Mouse (Mus musculus): Measurements from ENCODE around the gene Slbp. TPM values are rescaled to one million over a fixed set of nuclear protein-coding genes. Genes with fewer than 3 reads are reported as not detected.

The Slbp gene
- polyA plus RNA-seq, 1 experiment from 2014 or later = 126 TPM

GRCm38 (mm10) chr5:33674439-33674838, 22.1 kb upstream of the Slbp start:
- Histone ChIP-seq H3K27ac (no peak overlapping the region; the same call in 1 of the 2 replicates), H3K9ac (peak overlapping the region; percentile 35; the same call in 1 of the 2 replicates), H3K4me2 (no peak overlapping the region), H3K27me3 (no peaks in the 10 kb centered on the region), H3K9me3 (no peaks in the 10 kb centered on the region), H3K4me1 (replicated peaks) (peaks cover 15% of the 10 kb centered on the region), H3K36me3 (peaks cover 12% of the 10 kb centered on the region), H3K4me3 (no peak overlapping the region)
- peak; percentile 52; the same call in 1 of the 2 replicates for ATAC-seq (ENCODE audit: low FRiP score)
- 37% methylated on average over 3 of the region's 3 CpGs for WGBS

- 84% methylated on average over 5 of the region's 5 CpGs for WGBS
- H3K9me3 ChIP-seq = no peaks in the 10 kb centered on the region
- H3K27me3 ChIP-seq = no peaks in the 10 kb centered on the region
- H3K4me2 ChIP-seq = no peak overlapping the region
- H3K27ac ChIP-seq = no peak overlapping the region
- H3K4me3 ChIP-seq = no peak overlapping the region
- ATAC-seq (ENCODE audit: low FRiP score) = no peak
- H3K9ac ChIP-seq = no peak overlapping the region
- peaks cover 28% of the 10 kb centered on the region for H3K36me3 ChIP-seq
- peaks cover 15% of the 10 kb centered on the region for H3K4me1 ChIP-seq (replicated peaks)
Observed at GRCm38 (mm10) chr5:33671659-33672058, 19.3 kb upstream of the Slbp start.

- Histone ChIP-seq H3K9ac (no peak overlapping the region), H3K27ac (no peak overlapping the region), H3K9me3 (no peaks in the 10 kb centered on the region), H3K4me3 (no peak overlapping the region), H3K27me3 (no peaks in the 10 kb centered on the region), H3K36me3 (peaks cover 30% of the 10 kb centered on the region), H3K4me1 (replicated peaks) (no peaks in the 10 kb centered on the region), H3K4me2 (no peak overlapping the region)
- ATAC-seq (ENCODE audit: low FRiP score) = no peak
Observed at GRCm38 (mm10) chr5:33668223-33668622, 15.8 kb upstream of the Slbp start.

GRCm38 (mm10) chr5:33658664-33659050, 6.3 kb upstream of the Slbp start:
- no peak overlapping the region for H3K27ac ChIP-seq
- ATAC-seq (ENCODE audit: low FRiP score) = no peak
- under 1% methylated on average over 26 of the region's 26 CpGs for WGBS

GRCm38 (mm10) chr5:33657787-33658663, 5.7 kb upstream of the Slbp start, which contains the start of the genes Tacc3 and Tmem129:
Gene Tacc3 (plus strand): TSS chr5:33658128.
Gene Tmem129 (minus strand): TSS chr5:33658416.
- no peaks in the 10 kb centered on the region for H3K27me3 ChIP-seq
- H3K4me2 ChIP-seq = peak within 1 kb of the TSS; percentile 95
- peaks cover 26% of the 10 kb centered on the region for H3K36me3 ChIP-seq
- WGBS = under 1% methylated on average over 60 of the region's 60 CpGs
- H3K9me3 ChIP-seq = no peaks in the 10 kb centered on the region
- ATAC-seq (ENCODE audit: low FRiP score) = peak; percentile 98
- H3K27ac ChIP-seq = peak within 1 kb of the TSS; percentile 98
- H3K4me3 ChIP-seq = peak within 1 kb of the TSS; percentile 70
- H3K9ac ChIP-seq = peak within 1 kb of the TSS; percentile 85
- H3K4me1 ChIP-seq (replicated peaks) = peaks cover 39% of the 10 kb centered on the region

More at GRCm38 (mm10) chr5:33658664-33659050, 6.3 kb upstream of the Slbp start:
- Histone ChIP-seq H3K4me1 (replicated peaks) (peaks cover 37% of the 10 kb centered on the region), H3K4me3 (peak overlapping the region; percentile 70), H3K27me3 (no peaks in the 10 kb centered on the region), H3K9me3 (no peaks in the 10 kb centered on the region), H3K9ac (peak overlapping the region; percentile 72), H3K36me3 (peaks cover 23% of the 10 kb centered on the region), H3K4me2 (peak overlapping the region; percentile 95)

- H3K4me3 ChIP-seq = peak overlapping the region; percentile 70
- no peaks in the 10 kb centered on the region for H3K27me3 ChIP-seq
- peak overlapping the region; percentile 98 for H3K27ac ChIP-seq
- peak; percentile 18 for ATAC-seq (ENCODE audit: low FRiP score)
- peak overlapping the region; percentile 95 for H3K4me2 ChIP-seq
- peaks cover 26% of the 10 kb centered on the region for H3K36me3 ChIP-seq
- WGBS = 1% methylated on average over 32 of the region's 32 CpGs
- no peaks in the 10 kb centered on the region for H3K9me3 ChIP-seq
- peaks cover 43% of the 10 kb centered on the region for H3K4me1 ChIP-seq (replicated peaks)
- H3K9ac ChIP-seq = peak overlapping the region; percentile 85
Observed at GRCm38 (mm10) chr5:33657251-33657786, 4.9 kb upstream of the Slbp start.

GRCm38 (mm10) chr5:33656739-33657138, 4.4 kb upstream of the Slbp start:
- 46% methylated on average over 1 of the region's 1 CpGs for WGBS
- peak overlapping the region; percentile 70 for H3K4me3 ChIP-seq
- H3K27ac ChIP-seq = peak overlapping the region; percentile 98
- peaks cover 43% of the 10 kb centered on the region for H3K4me1 ChIP-seq (replicated peaks)
- peaks cover 26% of the 10 kb centered on the region for H3K36me3 ChIP-seq
- no peak for ATAC-seq (ENCODE audit: low FRiP score)
- H3K9me3 ChIP-seq = no peaks in the 10 kb centered on the region
- H3K4me2 ChIP-seq = peak overlapping the region; percentile 95
- no peaks in the 10 kb centered on the region for H3K27me3 ChIP-seq
- H3K9ac ChIP-seq = peak overlapping the region; percentile 85

- Histone ChIP-seq H3K9me3 (no peaks in the 10 kb centered on the region), H3K36me3 (peaks cover 22% of the 10 kb centered on the region), H3K9ac (peak overlapping the region; percentile 26; the same call in 1 of the 2 replicates), H3K4me3 (no peak overlapping the region), H3K4me1 (replicated peaks) (peaks cover 54% of the 10 kb centered on the region), H3K27me3 (no peaks in the 10 kb centered on the region), H3K27ac (no peak overlapping the region), H3K4me2 (no peak overlapping the region)
- 95% methylated on average over 10 of the region's 10 CpGs for WGBS
- no peak for ATAC-seq (ENCODE audit: low FRiP score)
Observed at GRCm38 (mm10) chr5:33655251-33655840, 3.0 kb upstream of the Slbp start.

GRCm38 (mm10) chr5:33654424-33654823, 2.0 kb upstream of the Slbp start:
- Histone ChIP-seq H3K4me2 (no peak overlapping the region), H3K9ac (0 out of 2 replicates have a peak overlapping the region, but pooled peaks have one; percentile 19), H3K4me3 (no peak overlapping the region), H3K4me1 (replicated peaks) (peaks cover 58% of the 10 kb centered on the region), H3K9me3 (no peaks in the 10 kb centered on the region), H3K27ac (no peak overlapping the region), H3K36me3 (peaks cover 24% of the 10 kb centered on the region), H3K27me3 (no peaks in the 10 kb centered on the region)
- no peak for ATAC-seq (ENCODE audit: low FRiP score)
- WGBS = 94% methylated on average over 13 of the region's 13 CpGs

GRCm38 (mm10) chr5:33652783-33653173, 404 bp upstream of the Slbp start:
- 2% methylated on average over 9 of the region's 9 CpGs for WGBS
- H3K4me2 ChIP-seq = peak overlapping the region; percentile 70
- peak overlapping the region; percentile 81 for H3K4me3 ChIP-seq
- peak; percentile 52 for ATAC-seq (ENCODE audit: low FRiP score)
- peak overlapping the region; percentile 62; the same call in 1 of the 2 replicates for H3K9ac ChIP-seq
- peaks cover 34% of the 10 kb centered on the region for H3K36me3 ChIP-seq
- no peaks in the 10 kb centered on the region for H3K27me3 ChIP-seq
- H3K9me3 ChIP-seq = no peaks in the 10 kb centered on the region
- peaks cover 49% of the 10 kb centered on the region for H3K4me1 ChIP-seq (replicated peaks)
- peak overlapping the region; percentile 98 for H3K27ac ChIP-seq

GRCm38 (mm10) chr5:33651541-33651920, 843 bp downstream of the Slbp start:
- no peak; the same call in none of the 2 replicates for ATAC-seq (ENCODE audit: low FRiP score)
- 1% methylated on average over 11 of the region's 11 CpGs for WGBS
- peak overlapping the region; percentile 98 for H3K27ac ChIP-seq
- H3K9me3 ChIP-seq = no peaks in the 10 kb centered on the region
- H3K36me3 ChIP-seq = peaks cover 46% of the 10 kb centered on the region
- H3K4me1 ChIP-seq (replicated peaks) = peaks cover 41% of the 10 kb centered on the region
- peak overlapping the region; percentile 81 for H3K4me3 ChIP-seq
- H3K4me2 ChIP-seq = peak overlapping the region; percentile 70
- H3K9ac ChIP-seq = peak overlapping the region; percentile 84
- no peaks in the 10 kb centered on the region for H3K27me3 ChIP-seq

GRCm38 (mm10) chr5:33651017-33651416, 1.4 kb downstream of the Slbp start:
- Histone ChIP-seq H3K9me3 (no peaks in the 10 kb centered on the region), H3K36me3 (peaks cover 51% of the 10 kb centered on the region), H3K4me1 (replicated peaks) (peaks cover 36% of the 10 kb centered on the region), H3K9ac (peak overlapping the region; percentile 84), H3K27me3 (no peaks in the 10 kb centered on the region), H3K4me2 (peak overlapping the region; percentile 70), H3K27ac (peak overlapping the region; percentile 98), H3K4me3 (peak overlapping the region; percentile 81)
- ATAC-seq (ENCODE audit: low FRiP score) = no peak
- 16% methylated on average over 2 of the region's 2 CpGs for WGBS

Measured in hindbrain, embryonic 13.5 days (tissue).